Mouse (Mus musculus) liver, postnatal 0 days (tissue): Measurements from ENCODE around the gene Ckap4. TPM values are rescaled to one million over a fixed set of nuclear protein-coding genes. Genes with fewer than 3 reads are reported as not detected.

ENCODE experiments used
- ATAC-seq: fragments of 200-750 bp; cut with Nextera tagmentation; 2 replicates; pipeline ENCODE4 v1.8.0; 2017; ENCODE audit warnings: mild to moderate bottlenecking, moderate library complexity
- DNase-seq: peaks from one replicate; pipeline ENCODE4 v3.0.0-alpha.2; 2016
- H3K27ac ChIP-seq: fragments of 300-500 bp; sonication (generic); 2 replicates; pipeline ENCODE4 v1.5.1; 2014; ENCODE audit warnings: antibody characterized with exemption, moderate library complexity, mild to moderate bottlenecking, low read depth
- H3K27me3 ChIP-seq: fragments of 300-500 bp; sonication (generic); 2 replicates; pipeline ENCODE4 v1.6.1; 2014; ENCODE audit warnings: low read length, control low read depth, mixed read lengths; ENCODE audit not compliant: insufficient read depth
- H3K36me3 ChIP-seq: fragments of 300-500 bp; sonication (generic); replicated peaks from 2 replicates; pipeline ENCODE4 v1.6.1; 2014; ENCODE audit warnings: mild to moderate bottlenecking, control low read depth, low read length, moderate library complexity, mixed read lengths; ENCODE audit not compliant: insufficient read depth
- H3K4me1 ChIP-seq: fragments of 300-500 bp; sonication (generic); 2 replicates; pipeline ENCODE4 v1.6.1; 2014; ENCODE audit warnings: antibody characterized with exemption, mild to moderate bottlenecking, control low read depth; ENCODE audit not compliant: insufficient read depth
- H3K4me2 ChIP-seq: fragments of 300-500 bp; sonication (generic); 2 replicates; pipeline ENCODE4 v1.6.1; 2014; ENCODE audit warnings: low read depth, mild to moderate bottlenecking, low read length, moderate library complexity, mixed read lengths
- H3K4me3 ChIP-seq: fragments of 300-500 bp; sonication (generic); 2 replicates; pipeline ENCODE4 v1.5.1; 2014; ENCODE audit warnings: low read depth, low read length
- H3K9ac ChIP-seq: fragments of 300-500 bp; sonication (generic); replicated peaks from 2 replicates; pipeline ENCODE4 v1.6.1; 2014; ENCODE audit warnings: mild to moderate bottlenecking, moderate library complexity
- H3K9me3 ChIP-seq: fragments of 300-500 bp; sonication (generic); 2 replicates; pipeline ENCODE4 v1.6.1; 2016; ENCODE audit warnings: mild to moderate bottlenecking, control low read depth, low read length, mixed read lengths
- CTCF ChIP-seq: sonication (generic); IDR thresholded peaks from 2 replicates; pipeline ENCODE4 v1.5.1; 2016; ENCODE audit warnings: antibody characterized with exemption, low read depth
- EP300 ChIP-seq: IDR thresholded peaks from 2 replicates; pipeline ENCODE4 v1.6.1; 2016; ENCODE audit warnings: antibody characterized with exemption, low read depth, mild to moderate bottlenecking
- WGBS: fragments of 180-500 bp; shearing (Covaris S2); extraction: QIAGEN DNeasy Blood & Tissue Kit; methylation state at CpG from one replicate; pipeline ENCODE4 v1.1.7; 2014; ENCODE audit not compliant: insufficient replicate concordance; 5-methylcytosine and 5-hydroxymethylcytosine counted together
- polyA plus RNA-seq: library from polyadenylated mRNA; unstranded; fragments of >200 nt; fragmentation: Nextera tagmentation; extraction: Ambion mirVana; gene quantifications from 2 replicates; pipeline ENCODE4 v1.2.1, GENCODE M21; 2015

Gene Ckap4
- polyA plus RNA-seq, 1 experiment from 2014 or later = 10.3 TPM

DNA sequence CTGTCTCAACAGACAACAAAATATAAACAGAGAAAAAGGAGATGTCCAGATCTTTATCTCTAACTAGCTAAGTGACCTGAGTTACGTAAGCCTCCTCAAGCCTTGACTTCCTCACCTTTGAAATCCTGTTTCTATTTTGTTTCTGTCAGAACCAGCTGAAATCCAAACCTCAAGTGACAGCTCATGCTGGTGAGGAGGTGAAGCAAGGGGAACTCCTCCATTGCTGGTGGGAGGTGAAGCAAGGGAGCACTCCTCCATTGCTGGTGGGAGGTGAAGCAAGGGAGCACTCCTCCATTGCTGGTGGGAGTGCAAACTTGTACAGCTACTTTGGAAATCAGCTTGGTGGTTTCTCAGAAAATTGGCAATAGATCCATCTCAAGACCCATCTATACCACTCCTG, 25.3 kb downstream of the Ckap4 start:
- Histone ChIP-seq H3K27me3 (no peaks in the 10 kb centered on the region), H3K27ac (no peak overlapping the region), H3K4me3 (no peak overlapping the region), H3K9ac (no peak overlapping the region), H3K9me3 (no peaks in the 10 kb centered on the region), H3K4me1 (no peaks in the 10 kb centered on the region), H3K36me3 (no peaks in the 10 kb centered on the region), H3K4me2 (no peak overlapping the region)
- ATAC-seq (no peak), DNase-seq (no peak)
- WGBS = 86% methylated on average over 1 of the region's 1 CpGs
- TF ChIP-seq EP300 = no peak
- TF ChIP-seq CTCF = no peak

GRCm38 (mm10) chr10:84498867-84499266, 35.0 kb downstream of the Ckap4 start:
- Histone ChIP-seq H3K4me1 (no peaks in the 10 kb centered on the region; the same call in 1 of the 2 replicates), H3K27me3 (no peaks in the 10 kb centered on the region), H3K4me3 (no peak overlapping the region), H3K4me2 (no peak overlapping the region), H3K36me3 (no peaks in the 10 kb centered on the region), H3K9me3 (no peaks in the 10 kb centered on the region), H3K27ac (no peak overlapping the region), H3K9ac (no peak overlapping the region)
- no peak for TF ChIP-seq EP300
- no peak for TF ChIP-seq CTCF
- 21% methylated on average over 2 of the region's 2 CpGs for WGBS
- no peak for ATAC-seq
- DNase-seq = no peak

DNA sequence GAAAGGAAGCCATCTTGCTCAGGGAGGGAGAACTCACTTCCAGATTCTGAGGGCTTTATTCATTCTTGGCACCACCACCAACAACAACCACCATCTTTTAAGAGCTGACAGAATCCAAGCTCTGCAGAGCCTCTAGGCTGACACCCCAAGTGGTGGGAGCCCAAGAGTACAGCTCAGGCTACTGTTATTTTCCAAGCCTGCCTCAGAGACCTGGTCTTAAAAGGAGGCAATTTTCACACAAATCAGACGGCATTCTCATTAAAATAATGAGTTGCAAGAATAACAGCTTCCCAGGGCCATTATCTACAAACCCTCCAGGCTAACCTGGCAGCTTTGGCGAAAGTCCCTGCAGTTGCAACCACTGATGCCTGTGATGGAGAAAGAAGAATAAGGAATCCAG, 37.1 kb downstream of the Ckap4 start:
- no peak for TF ChIP-seq CTCF
- TF ChIP-seq EP300 = no peak
- no peak overlapping the region for H3K4me2 ChIP-seq

GRCm38 (mm10) chr10:84494432-84494831, 39.4 kb downstream of the Ckap4 start:
- Histone ChIP-seq H3K4me1 (no peaks in the 10 kb centered on the region; the same call in 1 of the 2 replicates), H3K9ac (no peak overlapping the region), H3K36me3 (no peaks in the 10 kb centered on the region), H3K4me2 (no peak overlapping the region), H3K9me3 (no peaks in the 10 kb centered on the region), H3K27me3 (no peaks in the 10 kb centered on the region), H3K27ac (no peak overlapping the region), H3K4me3 (no peak overlapping the region)
- DNase-seq = no peak
- TF ChIP-seq EP300 (no peak), CTCF (no peak)
- no peak for ATAC-seq
- WGBS = 63% methylated on average over 7 of the region's 7 CpGs

More for the DNA sequence above, 37.1 kb downstream of the Ckap4 start:
- ATAC-seq = no peak
- Histone ChIP-seq H3K27me3 (no peaks in the 10 kb centered on the region), H3K9ac (no peak overlapping the region), H3K9me3 (no peaks in the 10 kb centered on the region), H3K27ac (no peak overlapping the region), H3K4me3 (no peak overlapping the region), H3K4me1 (no peaks in the 10 kb centered on the region; the same call in 1 of the 2 replicates), H3K36me3 (no peaks in the 10 kb centered on the region)
- DNase-seq = no peak
- WGBS = 66% methylated on average over 2 of the region's 2 CpGs

- Histone ChIP-seq H3K9ac (no peak overlapping the region), H3K4me2 (no peak overlapping the region), H3K27me3 (no peaks in the 10 kb centered on the region), H3K4me3 (no peak overlapping the region), H3K36me3 (no peaks in the 10 kb centered on the region), H3K9me3 (no peaks in the 10 kb centered on the region), H3K4me1 (no peaks in the 10 kb centered on the region), H3K27ac (no peak overlapping the region)
- ATAC-seq = no peak
- TF ChIP-seq CTCF (no peak), EP300 (no peak)
- 71% methylated on average over 5 of the region's 5 CpGs for WGBS
- no peak for DNase-seq
Observed at GRCm38 (mm10) chr10:84490115-84490514, 43.7 kb downstream of the Ckap4 start.

GRCm38 (mm10) chr10:84488315-84488714, 45.5 kb downstream of the Ckap4 start:
- H3K4me2 ChIP-seq = no peak overlapping the region
- DNase-seq (peak; percentile 78), ATAC-seq (peak; percentile 43; the same call in 1 of the 2 replicates)
- no peak overlapping the region for H3K27ac ChIP-seq
- H3K9me3 ChIP-seq = no peaks in the 10 kb centered on the region
- peak; percentile 83 for TF ChIP-seq CTCF
- TF ChIP-seq EP300 = no peak
- no peaks in the 10 kb centered on the region for H3K36me3 ChIP-seq
- H3K4me3 ChIP-seq = no peak overlapping the region
- H3K9ac ChIP-seq = no peak overlapping the region
- no peaks in the 10 kb centered on the region for H3K27me3 ChIP-seq
- WGBS = 31% methylated on average over 6 of the region's 6 CpGs
- no peaks in the 10 kb centered on the region for H3K4me1 ChIP-seq

GRCm38 (mm10) chr10:84484661-84485060, 49.2 kb downstream of the Ckap4 start:
- Histone ChIP-seq H3K4me2 (no peak overlapping the region), H3K27me3 (no peaks in the 10 kb centered on the region), H3K4me1 (peaks cover 12% of the 10 kb centered on the region), H3K9me3 (no peaks in the 10 kb centered on the region), H3K27ac (no peak overlapping the region), H3K9ac (no peak overlapping the region), H3K4me3 (no peak overlapping the region), H3K36me3 (no peaks in the 10 kb centered on the region)
- no peak for DNase-seq
- 32% methylated on average over 1 of the region's 1 CpGs for WGBS
- TF ChIP-seq EP300 = no peak
- no peak for TF ChIP-seq CTCF
- ATAC-seq = no peak
